Comparison of ENCODE assay signal across 13 mouse cellular contexts in genomic region chr11:31784332-31784901, GRCm38 (mm10).
"Had no signal": no experiment of that assay in that cellular context is flagged by ENCODE, and none has a peak within 500 bp of the region (broad histone marks: within the 10 kb centered on the region; RNA-seq: fewer than 3 reads in every experiment).

No protein-coding gene starts in this region.

- H3K27ac ChIP-seq: kidney, postnatal 0 days; liver, embryonic 15.5 days; midbrain, embryonic 10.5 days; neural tube, embryonic 12.5 days; neural tube, embryonic 15.5 days had no signal

- H3K36me3 ChIP-seq: liver, embryonic 15.5 days; midbrain, embryonic 10.5 days; neural tube, embryonic 12.5 days; neural tube, embryonic 15.5 days had no signal

- H3K4me2 ChIP-seq: liver, embryonic 15.5 days; neural tube, embryonic 12.5 days; neural tube, embryonic 15.5 days had no signal

- H3K4me3 ChIP-seq: liver, embryonic 15.5 days; megakaryocyte, embryonic 14.5 days; midbrain, embryonic 10.5 days; neural tube, embryonic 12.5 days; neural tube, embryonic 15.5 days had no signal

- H3K4me1 ChIP-seq: neural tube, embryonic 12.5 days; neural tube, embryonic 15.5 days had no signal

- H3K9me3 ChIP-seq: liver, embryonic 15.5 days; neural tube, embryonic 15.5 days had no signal

- H3K9ac ChIP-seq: liver, embryonic 15.5 days; neural tube, embryonic 12.5 days; neural tube, embryonic 15.5 days had no signal

- DNase-seq: lung, adult 2 months; midbrain, embryonic 14.5 days; right cerebral cortex, adult 18-20 months; right cerebral cortex, postnatal 14 days; spleen, adult 18-20 months; thymus, adult 18-20 months; thymus, postnatal 36 days had no signal

- H3K27me3 ChIP-seq: megakaryocyte, embryonic 14.5 days; neural tube, embryonic 12.5 days; neural tube, embryonic 15.5 days had no signal
